Mouse (Mus musculus) testis, adult 2 months (tissue): ENCODE data around the gene C1qtnf7.

Experiments
- CTCF ChIP-seq: fragments of 200-500 bp; IDR thresholded peaks from 2 replicates; pipeline ENCODE4 v1.5.1; 2012; ENCODE audit warnings: low read depth, mild to moderate bottlenecking, inconsistent platforms, low read length, moderate library complexity; ENCODE audit not compliant: control insufficient read depth, insufficient read depth, insufficient replicate concordance
- POLR2A ChIP-seq: fragments of 200-500 bp; IDR thresholded peaks from 2 replicates; pipeline ENCODE4 v1.6.1; 2012; ENCODE audit warnings: low read depth, mild to moderate bottlenecking, inconsistent platforms, low read length, moderate library complexity; ENCODE audit not compliant: control insufficient read depth

- no peak for TF ChIP-seq CTCF
- TF ChIP-seq POLR2A, result no peak
Measured at GRCm38 (mm10) chr5:43647098-43647774, 131.9 kb downstream of the C1qtnf7 start.
